Mouse (Mus musculus): ENCODE measurements at regions not wholly inside any gene's neighbourhood (a gene's known extent, or its start where the extent isn't known, plus 50 kb on each side); places are given as distances from the start of the nearest gene placed in this dataset.

DNA sequence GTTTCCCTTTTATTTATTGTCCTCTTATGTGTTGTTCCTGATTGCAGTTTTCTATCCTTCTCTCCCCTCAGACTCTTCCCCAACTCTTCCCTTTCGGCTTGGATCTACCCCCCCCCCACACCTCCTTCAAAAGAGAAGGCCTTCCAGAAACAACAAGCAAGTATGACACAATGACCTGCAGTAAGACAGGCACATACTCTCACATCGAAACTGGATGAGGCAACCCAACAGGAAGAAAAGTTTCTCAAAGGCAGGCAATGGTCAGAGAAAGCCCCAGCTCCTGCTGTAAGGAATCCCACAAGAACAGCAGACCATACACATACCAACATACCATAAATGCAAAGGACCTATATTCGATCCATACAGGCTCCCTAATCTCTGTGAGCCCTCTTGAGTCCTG, 535.8 kb upstream of the Zeb2 start:
- no peaks in the 10 kb centered on the region for H3K36me3 ChIP-seq (ENCODE audit: control insufficient read depth, insufficient read depth, low read length, poor library complexity, severe bottlenecking)
- H3K27ac ChIP-seq (ENCODE audit: insufficient read depth, low read depth, low read length, poor library complexity, severe bottlenecking), result no peak overlapping the region
- no peaks in the 10 kb centered on the region for H3K4me1 ChIP-seq (ENCODE audit: control insufficient read depth in 2 of 2, insufficient read depth in 2 of 2, low read length in 2 of 2, poor library complexity in 1 of 2)
- no peak for TF ChIP-seq MAFK (IDR thresholded peaks at IDR 0.05; ENCODE audit: insufficient read depth, low read depth, low read length)
- TF ChIP-seq HCFC1 (IDR thresholded peaks at IDR 0.05; ENCODE audit: borderline replicate concordance, insufficient read depth, low read length), result no peak
- no peak for TF ChIP-seq ZNF384 (IDR thresholded peaks at IDR 0.05; ENCODE audit: low read depth, low read length)
- TF ChIP-seq ZC3H11A (IDR thresholded peaks at IDR 0.05; ENCODE audit: borderline replicate concordance, low read depth, low read length), result no peak
- TF ChIP-seq CHD2 (IDR thresholded peaks at IDR 0.05; ENCODE audit: low read depth, low read length), result no peak
- H3K4me3 ChIP-seq (ENCODE audit: insufficient read depth in 1 of 2, low read depth in 1 of 2, low read length in 2 of 2, poor library complexity in 1 of 2, severe bottlenecking in 1 of 2), result no peak overlapping the region
- no peak for DNase-seq (ENCODE audit: low read depth, low spot score)
- H3K9me3 ChIP-seq (ENCODE audit: control insufficient read depth, insufficient read depth, low read depth, low read length), result no peaks in the 10 kb centered on the region
- no peak overlapping the region for H3K9ac ChIP-seq (ENCODE audit: insufficient read depth, low read depth, low read length, poor library complexity, severe bottlenecking)
- in situ Hi-C loops (cut with MboI; ENCODE audit: low sequenced_read_pairs in 2 of 2, unreplicated experiment in 2 of 2), result no loop called here

DNA sequence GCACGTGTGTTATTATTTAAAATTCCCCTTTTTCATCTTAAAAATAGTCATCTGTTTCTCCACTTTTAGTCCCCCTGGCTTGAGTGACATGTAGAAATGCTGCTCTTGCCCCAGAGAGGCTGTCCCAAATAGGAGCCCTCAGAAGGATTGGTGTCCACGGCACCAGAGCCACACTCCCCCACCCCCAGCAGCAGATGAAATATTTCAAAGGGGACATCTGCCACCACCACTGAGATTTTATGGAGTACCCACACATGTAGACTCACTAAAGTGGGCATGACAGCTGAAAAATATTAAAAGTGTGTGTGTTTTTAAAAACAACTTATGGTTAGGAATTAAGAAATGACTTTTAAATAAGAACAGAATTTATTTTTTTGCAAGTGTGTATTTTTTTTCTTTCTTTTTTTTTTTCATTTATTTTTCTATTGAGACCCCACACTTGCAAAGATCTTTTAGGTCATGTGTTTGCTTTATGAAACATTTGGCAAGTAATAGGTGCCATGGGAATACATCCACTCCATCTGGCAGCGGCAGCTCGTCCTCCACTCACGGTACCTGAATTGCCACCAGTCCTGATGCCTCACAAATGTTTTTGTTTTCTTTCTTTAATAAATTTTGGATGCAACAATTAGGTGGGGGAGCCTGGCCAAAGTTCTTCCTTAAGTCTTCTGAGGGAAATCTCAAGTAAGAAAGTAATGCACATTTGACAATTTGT, 533.2 kb upstream of the Zeb2 start:
- in situ Hi-C loops (cut with MboI; ENCODE audit: low sequenced_read_pairs in 2 of 2, unreplicated experiment in 2 of 2), result no loop called here
- H3K9ac ChIP-seq (ENCODE audit: insufficient read depth, low read depth, low read length, poor library complexity, severe bottlenecking), result no peak overlapping the region
- TF ChIP-seq CHD2 (IDR thresholded peaks at IDR 0.05; ENCODE audit: low read depth, low read length) (no peak), HCFC1 (IDR thresholded peaks at IDR 0.05; ENCODE audit: borderline replicate concordance, insufficient read depth, low read length) (no peak), MAFK (IDR thresholded peaks at IDR 0.05; ENCODE audit: insufficient read depth, low read depth, low read length) (no peak), ZC3H11A (IDR thresholded peaks at IDR 0.05; ENCODE audit: borderline replicate concordance, low read depth, low read length) (no peak), ZNF384 (IDR thresholded peaks at IDR 0.05; ENCODE audit: low read depth, low read length) (no peak)

DNA sequence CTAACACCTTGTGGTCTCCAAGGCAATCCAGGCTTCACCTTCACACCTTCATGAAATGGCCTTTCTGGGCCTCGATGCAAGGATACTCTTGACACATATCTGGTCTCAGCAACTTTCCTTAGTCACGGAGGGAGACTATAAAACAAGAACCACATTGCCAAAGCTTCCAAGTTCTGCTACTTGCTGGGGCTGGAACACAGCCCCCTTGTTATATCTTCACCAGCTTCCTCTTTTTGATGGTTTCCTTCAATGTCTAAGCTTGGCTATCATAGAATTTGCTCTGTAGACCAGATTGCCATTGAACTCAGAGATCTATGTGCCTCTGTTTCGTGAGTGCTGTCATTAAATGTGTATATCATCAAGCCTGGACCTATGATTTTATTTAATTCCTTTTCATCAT, 530.7 kb upstream of the Zeb2 start:
- in situ Hi-C loops (cut with MboI; ENCODE audit: low sequenced_read_pairs in 2 of 2, unreplicated experiment in 2 of 2), result no loop called here
- Histone ChIP-seq H3K4me3 (ENCODE audit: insufficient read depth in 1 of 2, low read depth in 1 of 2, low read length in 2 of 2, poor library complexity in 1 of 2, severe bottlenecking in 1 of 2) (no peak overlapping the region), H3K36me3 (ENCODE audit: control insufficient read depth, insufficient read depth, low read length, poor library complexity, severe bottlenecking) (no peaks in the 10 kb centered on the region), H3K9me3 (ENCODE audit: control insufficient read depth, insufficient read depth, low read depth, low read length) (no peaks in the 10 kb centered on the region), H3K27ac (ENCODE audit: insufficient read depth, low read depth, low read length, poor library complexity, severe bottlenecking) (no peak overlapping the region), H3K4me1 (ENCODE audit: control insufficient read depth in 2 of 2, insufficient read depth in 2 of 2, low read length in 2 of 2, poor library complexity in 1 of 2) (no peaks in the 10 kb centered on the region), H3K9ac (ENCODE audit: insufficient read depth, low read depth, low read length, poor library complexity, severe bottlenecking) (no peak overlapping the region)
- TF ChIP-seq HCFC1 (IDR thresholded peaks at IDR 0.05; ENCODE audit: borderline replicate concordance, insufficient read depth, low read length), result no peak
- DNase-seq (ENCODE audit: low read depth, low spot score), result no peak

More for the DNA sequence above, 533.2 kb upstream of the Zeb2 start:
- H3K9me3 ChIP-seq (ENCODE audit: control insufficient read depth, insufficient read depth, low read depth, low read length), result no peaks in the 10 kb centered on the region
- DNase-seq (ENCODE audit: low read depth, low spot score), result no peak
- H3K36me3 ChIP-seq (ENCODE audit: control insufficient read depth, insufficient read depth, low read length, poor library complexity, severe bottlenecking), result no peaks in the 10 kb centered on the region
- H3K27ac ChIP-seq (ENCODE audit: insufficient read depth, low read depth, low read length, poor library complexity, severe bottlenecking), result no peak overlapping the region
- no peaks in the 10 kb centered on the region for H3K4me1 ChIP-seq (ENCODE audit: control insufficient read depth in 2 of 2, insufficient read depth in 2 of 2, low read length in 2 of 2, poor library complexity in 1 of 2)
- no peak overlapping the region for H3K4me3 ChIP-seq (ENCODE audit: insufficient read depth in 1 of 2, low read depth in 1 of 2, low read length in 2 of 2, poor library complexity in 1 of 2, severe bottlenecking in 1 of 2)

DNA sequence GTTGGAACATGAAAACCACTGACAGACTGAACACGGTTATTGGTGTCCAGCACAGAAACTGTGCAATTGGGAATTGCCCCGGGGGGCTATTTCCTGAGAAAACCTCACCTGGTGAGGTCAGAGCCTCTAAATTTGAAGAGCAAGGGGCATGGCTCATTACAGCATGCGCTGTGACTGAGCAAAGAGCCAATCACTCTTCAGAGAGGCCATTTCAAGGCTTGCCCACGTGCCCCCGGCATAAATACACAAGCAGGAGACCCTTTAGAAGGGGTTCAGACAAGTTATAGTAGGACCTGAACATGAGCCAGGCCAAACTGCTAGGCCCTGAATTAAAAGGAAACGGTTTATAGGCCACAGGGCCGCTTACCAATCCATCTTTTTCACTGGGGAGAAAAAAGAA, 512.9 kb upstream of the Zeb2 start:
- no peak overlapping the region for H3K4me3 ChIP-seq (ENCODE audit: insufficient read depth in 1 of 2, low read depth in 1 of 2, low read length in 2 of 2, poor library complexity in 1 of 2, severe bottlenecking in 1 of 2)
- in situ Hi-C loops (cut with MboI; ENCODE audit: low sequenced_read_pairs in 2 of 2, unreplicated experiment in 2 of 2), result no loop called here
- H3K9me3 ChIP-seq (ENCODE audit: control insufficient read depth, insufficient read depth, low read depth, low read length), result no peaks in the 10 kb centered on the region
- no peak for TF ChIP-seq ZC3H11A (IDR thresholded peaks at IDR 0.05; ENCODE audit: borderline replicate concordance, low read depth, low read length)
- no peak for TF ChIP-seq MAFK (IDR thresholded peaks at IDR 0.05; ENCODE audit: insufficient read depth, low read depth, low read length)
- TF ChIP-seq CHD2 (IDR thresholded peaks at IDR 0.05; ENCODE audit: low read depth, low read length), result no peak
- TF ChIP-seq HCFC1 (IDR thresholded peaks at IDR 0.05; ENCODE audit: borderline replicate concordance, insufficient read depth, low read length), result no peak
- TF ChIP-seq ZNF384 (IDR thresholded peaks at IDR 0.05; ENCODE audit: low read depth, low read length), result no peak
- no peak for DNase-seq (ENCODE audit: low read depth, low spot score)
- H3K9ac ChIP-seq (ENCODE audit: insufficient read depth, low read depth, low read length, poor library complexity, severe bottlenecking), result no peak overlapping the region
- no peak overlapping the region for H3K27ac ChIP-seq (ENCODE audit: insufficient read depth, low read depth, low read length, poor library complexity, severe bottlenecking)
- no peaks in the 10 kb centered on the region for H3K4me1 ChIP-seq (ENCODE audit: control insufficient read depth in 2 of 2, insufficient read depth in 2 of 2, low read length in 2 of 2, poor library complexity in 1 of 2)
- no peaks in the 10 kb centered on the region for H3K36me3 ChIP-seq (ENCODE audit: control insufficient read depth, insufficient read depth, low read length, poor library complexity, severe bottlenecking)

DNA sequence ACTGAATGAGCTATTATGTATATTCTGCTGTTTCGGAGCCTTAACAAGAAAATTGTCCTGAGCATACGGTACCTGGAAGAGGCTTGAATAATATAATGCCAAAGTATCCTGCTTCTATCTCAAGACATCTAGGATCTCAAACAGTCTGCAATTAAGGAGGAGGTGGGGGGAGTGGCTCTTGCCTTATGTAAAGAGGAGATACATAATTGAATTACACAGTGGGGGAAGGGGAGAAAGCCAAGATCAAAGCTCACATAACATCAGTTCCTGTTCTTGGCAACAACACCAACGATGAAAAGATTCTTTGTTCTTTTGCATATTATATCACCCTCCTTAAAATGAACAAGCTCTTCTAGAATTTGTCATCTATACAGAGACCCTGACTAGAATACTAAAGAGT, 512.4 kb upstream of the Zeb2 start:
- no peak for TF ChIP-seq CHD2 (IDR thresholded peaks at IDR 0.05; ENCODE audit: low read depth, low read length)
- TF ChIP-seq ZNF384 (IDR thresholded peaks at IDR 0.05; ENCODE audit: low read depth, low read length), result no peak
- TF ChIP-seq ZC3H11A (IDR thresholded peaks at IDR 0.05; ENCODE audit: borderline replicate concordance, low read depth, low read length), result no peak
- no peaks in the 10 kb centered on the region for H3K4me1 ChIP-seq (ENCODE audit: control insufficient read depth in 2 of 2, insufficient read depth in 2 of 2, low read length in 2 of 2, poor library complexity in 1 of 2)
- DNase-seq (ENCODE audit: low read depth, low spot score), result no peak

More for the DNA sequence above, 512.4 kb upstream of the Zeb2 start:
- in situ Hi-C loops (cut with MboI; ENCODE audit: low sequenced_read_pairs in 2 of 2, unreplicated experiment in 2 of 2), result no loop called here
- H3K27ac ChIP-seq (ENCODE audit: insufficient read depth, low read depth, low read length, poor library complexity, severe bottlenecking), result no peak overlapping the region
- H3K9ac ChIP-seq (ENCODE audit: insufficient read depth, low read depth, low read length, poor library complexity, severe bottlenecking), result no peak overlapping the region
- H3K4me3 ChIP-seq (ENCODE audit: insufficient read depth in 1 of 2, low read depth in 1 of 2, low read length in 2 of 2, poor library complexity in 1 of 2, severe bottlenecking in 1 of 2), result no peak overlapping the region
- H3K36me3 ChIP-seq (ENCODE audit: control insufficient read depth, insufficient read depth, low read length, poor library complexity, severe bottlenecking), result no peaks in the 10 kb centered on the region
- no peaks in the 10 kb centered on the region for H3K9me3 ChIP-seq (ENCODE audit: control insufficient read depth, insufficient read depth, low read depth, low read length)

Data from ES-E14 (cell line).